Mouse (Mus musculus): Measurements from ENCODE around the gene 2310034G01Rik.

DNA sequence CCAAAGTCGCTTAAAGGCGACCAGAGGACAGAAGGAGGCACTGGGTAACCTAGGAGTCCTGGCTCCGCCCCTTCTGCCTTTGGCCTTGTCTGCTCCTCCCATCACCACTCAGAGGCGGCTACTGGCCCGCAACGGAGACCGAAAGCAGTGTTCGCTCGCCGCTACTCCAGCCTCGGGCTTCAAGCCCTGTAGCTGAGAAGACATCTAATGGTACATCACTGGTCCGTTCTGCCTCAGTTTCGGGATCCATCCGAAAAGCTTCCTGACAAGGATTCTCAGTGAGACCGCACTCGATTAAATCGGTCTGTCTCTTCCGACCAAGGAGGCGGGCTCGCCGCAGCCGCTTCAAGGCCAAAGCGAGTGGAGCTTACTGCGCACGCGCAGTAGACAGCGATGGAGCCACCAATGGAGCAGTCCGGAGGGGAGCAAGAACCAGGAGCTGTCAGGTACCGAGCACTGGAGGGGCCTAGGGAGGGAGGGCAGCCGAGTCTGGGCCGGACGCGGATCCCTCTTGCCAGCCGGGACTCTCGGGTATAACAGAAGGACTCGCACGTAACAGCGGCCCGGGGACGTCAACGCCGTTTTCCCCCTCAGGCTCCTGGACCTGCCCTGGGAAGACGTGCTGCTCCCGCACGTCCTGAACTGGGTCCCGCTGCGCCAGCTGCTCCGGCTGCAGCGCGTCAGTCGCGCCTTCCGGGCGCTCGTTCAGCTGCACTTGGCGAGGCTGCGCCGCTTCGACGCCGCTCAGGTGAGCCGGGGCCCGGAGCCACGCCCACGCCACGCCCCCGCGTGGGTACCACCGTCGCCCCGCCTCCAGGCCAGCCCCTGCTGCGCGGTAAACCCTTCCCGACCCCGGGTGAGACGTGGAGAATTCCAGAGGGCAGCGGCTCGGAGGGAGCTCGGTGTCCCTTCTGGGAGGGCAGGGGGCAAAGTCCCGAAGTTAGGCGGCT is 21.7 kb downstream of the 2310034G01Rik start, which contains the start of gene Fbxl15:
- TF ChIP-seq EP300 (IDR thresholded peaks at IDR 0.05; ENCODE audit: low read length), result no peak
- no peak for TF ChIP-seq E2F4 (IDR thresholded peaks at IDR 0.05; ENCODE audit: insufficient replicate concordance, low read depth, low read length)
- TF ChIP-seq MAFK (IDR thresholded peaks at IDR 0.05; ENCODE audit: insufficient replicate concordance, low read length), result no peak
- 0 out of 2 replicates have a peak, but pooled peaks have one; percentile 19 for TF ChIP-seq BHLHE40 (IDR thresholded peaks at IDR 0.05; ENCODE audit: low read depth, low read length)
- peak; percentile 89 for TF ChIP-seq POLR2A (IDR thresholded peaks at IDR 0.05; ENCODE audit: low read depth, low read length)
- no peak for TF ChIP-seq CTCF (conservative IDR thresholded peaks at IDR 0.05 in 1 of 2, IDR thresholded peaks at IDR 0.05 in 1 of 2; ENCODE audit: low read depth in 2 of 2, low read length in 2 of 2)
